Mouse (Mus musculus): ENCODE data around the gene Olfr1385. TPM values are rescaled to one million over a fixed set of nuclear protein-coding genes. Genes with fewer than 3 reads are reported as not detected.
"Not testable (repeated sequence)": the region's sequence is repeated elsewhere in the genome, so short reads cannot be mapped to it uniquely, and the experiment has no call there.

The Olfr1385 gene
- 0.05 and 0.08 TPM in 2 replicates for polyA plus RNA-seq (2015; fragmentation: Nextera tagmentation; extraction: Ambion mirVana)

DNA sequence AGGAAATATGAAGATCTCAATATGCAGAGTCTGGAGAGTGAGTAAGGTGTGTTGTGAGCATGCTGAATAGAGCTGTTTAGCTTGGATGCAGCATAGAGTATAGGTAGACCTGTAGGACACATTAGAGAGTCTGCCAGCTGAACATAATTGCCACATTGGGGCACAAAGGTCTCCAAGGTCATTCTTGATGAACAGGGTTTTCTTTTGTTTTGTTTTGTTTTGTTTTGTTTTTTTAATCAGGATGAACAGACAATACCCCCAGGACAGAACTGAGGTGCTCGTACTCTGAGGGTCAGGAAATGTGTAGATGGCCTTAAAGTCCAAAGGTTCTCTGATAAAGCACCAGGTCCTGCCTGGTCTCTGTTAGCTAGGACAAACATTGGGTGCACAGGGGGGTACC is at the start of gene Olfr1385:
Gene Olfr1385 (plus strand): TSS at position 301 of the 400 bp plus-strand sequence.
- H3K4me3 ChIP-seq; H3K9ac ChIP-seq; H3K9me3 ChIP-seq; H3K4me1 ChIP-seq; H3K27ac ChIP-seq; H3K36me3 ChIP-seq (replicated peaks); ATAC-seq (replicated peaks); H3K27me3 ChIP-seq (replicated peaks); H3K4me2 ChIP-seq: not testable (repeated sequence)
- whole genome bisulfite sequencing: 81% methylated on average over 1 of the region's 1 CpGs

DNA sequence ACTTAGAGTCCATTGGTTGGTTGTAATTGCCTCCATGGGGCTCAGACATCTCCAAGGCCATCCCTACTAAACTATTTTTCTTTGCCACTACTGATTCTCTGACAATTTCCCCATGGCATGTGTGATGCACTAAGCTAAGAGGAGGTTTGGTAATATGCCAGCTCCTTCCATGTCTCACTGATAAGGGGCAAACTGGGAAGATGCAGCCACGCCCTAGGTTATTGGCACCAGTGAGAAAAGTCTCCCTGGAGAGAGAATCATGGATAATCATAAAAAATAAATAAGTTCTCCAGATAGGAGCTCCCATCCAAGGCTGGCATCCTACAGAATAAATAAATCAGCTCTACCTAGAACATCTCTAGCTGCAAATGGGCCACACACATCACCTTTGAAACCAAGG is 33.8 kb upstream of the Olfr1385 start, which contains the start of gene Olfr1387:
Gene Olfr1387 (plus strand): TSS at position 301 of the 400 bp plus-strand sequence.
- WGBS: 73% methylated on average over 1 of the region's 1 CpGs
- Histone ChIP-seq H3K4me3 (no peak within 1 kb of the TSS), H3K9me3 (no peaks in the 10 kb centered on the region), H3K4me1 (no peaks in the 10 kb centered on the region), H3K4me2 (no peak within 1 kb of the TSS), H3K9ac (no peak within 1 kb of the TSS), H3K27ac (no peak within 1 kb of the TSS), H3K27me3 (replicated peaks) (no peaks in the 10 kb centered on the region), H3K36me3 (replicated peaks) (no peaks in the 10 kb centered on the region)
- no peak for ATAC-seq (replicated peaks)

DNA sequence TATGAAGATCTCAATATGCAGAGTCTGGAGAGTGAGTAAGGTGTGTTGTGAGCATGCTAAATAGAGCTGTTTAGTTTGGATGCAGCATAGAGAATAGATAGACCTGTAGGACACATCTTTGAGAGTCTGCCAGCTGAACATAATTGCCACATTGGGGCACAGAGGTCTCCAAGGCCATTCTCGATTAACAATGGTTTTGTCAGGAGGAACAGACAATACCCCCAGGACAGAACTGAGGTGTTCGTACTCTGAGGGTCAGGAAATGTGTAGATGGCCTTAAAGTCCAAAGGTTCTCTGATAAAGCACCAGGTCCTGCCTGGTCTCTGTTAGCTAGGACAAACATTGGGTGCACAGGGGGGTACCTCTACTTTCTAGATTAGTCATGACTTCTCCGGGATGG is 24.1 kb upstream of the Olfr1385 start, which contains the start of gene Olfr1386:
Gene Olfr1386 (plus strand): TSS at position 301 of the 400 bp plus-strand sequence.
- H3K4me3 ChIP-seq; H3K36me3 ChIP-seq (replicated peaks); H3K4me1 ChIP-seq; H3K27ac ChIP-seq; H3K9me3 ChIP-seq; H3K27me3 ChIP-seq (replicated peaks); H3K4me2 ChIP-seq; ATAC-seq (replicated peaks); H3K9ac ChIP-seq: not testable (repeated sequence)
- WGBS: 91% methylated on average over 3 of the region's 3 CpGs

DNA sequence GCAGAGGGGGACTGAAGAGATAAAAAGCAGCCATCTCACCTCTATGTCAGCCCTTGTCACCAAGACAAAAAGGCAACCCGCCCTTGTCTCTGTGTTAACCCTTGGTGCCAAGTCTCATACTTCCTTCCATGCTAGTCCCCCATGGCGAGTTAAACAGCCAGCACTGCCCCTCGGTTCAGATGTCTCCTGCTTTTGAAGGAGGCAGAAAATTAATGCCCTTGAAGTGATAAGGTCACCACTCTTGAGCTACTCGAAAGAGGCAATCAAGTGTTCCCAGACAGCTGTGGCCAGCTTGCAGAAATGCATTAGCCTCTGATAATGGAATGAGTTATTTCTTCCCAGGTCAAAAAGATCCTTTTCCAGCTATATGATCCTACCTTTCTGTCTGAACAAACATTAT is 2.9 kb upstream of the Olfr1385 start:
- no peak overlapping the region for H3K27ac ChIP-seq
- WGBS: 67% methylated on average over 4 of the region's 4 CpGs
- H3K4me1 ChIP-seq: no peaks in the 10 kb centered on the region
- H3K36me3 ChIP-seq (replicated peaks): no peaks in the 10 kb centered on the region
- H3K4me3 ChIP-seq: no peak overlapping the region
- H3K9ac ChIP-seq: no peak overlapping the region
- no peaks in the 10 kb centered on the region for H3K27me3 ChIP-seq (replicated peaks)
- no peaks in the 10 kb centered on the region for H3K9me3 ChIP-seq
- H3K4me2 ChIP-seq: no peak overlapping the region
- ATAC-seq (replicated peaks): no peak

DNA sequence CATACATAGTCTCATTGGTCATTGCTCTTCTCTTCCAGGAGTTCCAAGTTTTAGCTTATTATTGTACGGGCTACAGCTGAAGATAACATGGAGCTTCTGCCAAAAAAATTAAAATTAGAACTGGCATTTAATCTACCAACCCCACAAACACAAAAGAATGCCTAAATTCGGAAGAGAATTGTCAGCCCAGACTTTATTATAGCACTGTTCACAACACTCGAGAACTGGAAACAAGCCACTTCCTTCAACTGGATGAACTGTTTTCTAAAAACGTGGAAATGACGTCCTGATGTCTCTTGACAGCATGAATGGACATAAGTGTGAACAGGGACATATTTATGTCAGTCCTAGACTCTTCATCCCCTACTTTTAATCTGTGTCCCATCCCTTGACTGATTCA is 29.2 kb downstream of the Olfr1385 start:
- Histone ChIP-seq H3K27ac (no peak overlapping the region), H3K4me2 (no peak overlapping the region), H3K4me1 (no peaks in the 10 kb centered on the region), H3K36me3 (replicated peaks) (no peaks in the 10 kb centered on the region), H3K27me3 (replicated peaks) (no peaks in the 10 kb centered on the region), H3K9me3 (no peaks in the 10 kb centered on the region), H3K4me3 (no peak overlapping the region), H3K9ac (no peak overlapping the region)
- WGBS: 74% methylated on average over 5 of the region's 5 CpGs
- ATAC-seq (replicated peaks): no peak

DNA sequence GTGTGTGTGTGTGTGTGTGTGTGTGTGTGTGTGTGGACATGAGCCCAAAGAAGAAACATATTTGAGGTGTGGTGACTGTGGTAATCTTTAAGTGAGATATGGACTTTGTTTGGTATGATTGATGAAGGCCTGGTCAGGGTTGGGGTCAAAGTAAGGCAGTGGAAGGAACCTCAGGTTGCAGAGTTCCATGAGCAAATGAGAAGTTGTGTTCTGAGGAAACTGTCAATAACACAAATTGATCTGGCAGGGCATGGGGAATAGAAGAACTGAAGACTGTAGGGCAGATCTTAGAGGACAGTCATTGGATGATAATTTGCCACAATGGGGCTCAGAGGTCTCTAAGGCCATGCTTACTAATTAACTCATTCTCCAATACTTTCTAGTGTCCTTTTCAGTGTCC is 30.5 kb downstream of the Olfr1385 start, which contains the start of gene Olfr1383:
Gene Olfr1383 (plus strand): TSS at position 301 of the 400 bp plus-strand sequence.
- no peak within 1 kb of the TSS for H3K9ac ChIP-seq
- no peaks in the 10 kb centered on the region for H3K9me3 ChIP-seq
- no peaks in the 10 kb centered on the region for H3K4me1 ChIP-seq
- H3K27ac ChIP-seq: no peak within 1 kb of the TSS
- no peaks in the 10 kb centered on the region for H3K36me3 ChIP-seq (replicated peaks)
- H3K4me3 ChIP-seq: no peak within 1 kb of the TSS
- ATAC-seq (replicated peaks): no peak
- no peaks in the 10 kb centered on the region for H3K27me3 ChIP-seq (replicated peaks)
- no peak within 1 kb of the TSS for H3K4me2 ChIP-seq

DNA sequence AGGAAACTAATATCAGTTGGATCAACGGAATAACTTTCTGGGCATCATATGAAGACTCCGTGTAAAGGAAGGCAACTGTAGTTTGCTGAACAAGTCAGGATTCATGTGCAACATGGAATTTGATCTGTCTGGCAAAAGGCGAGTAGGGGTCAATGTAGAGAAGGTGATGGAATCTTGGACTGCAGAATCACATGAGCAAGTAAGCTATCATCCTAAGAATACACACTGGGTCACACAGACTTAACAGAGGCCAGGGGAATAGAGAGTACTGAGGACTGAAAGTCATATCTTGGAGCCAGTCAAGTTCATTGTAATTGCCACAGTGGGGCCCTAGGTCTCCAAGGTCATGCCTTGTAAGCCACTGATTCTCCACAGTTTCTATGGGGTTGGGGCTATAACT is 39.1 kb downstream of the Olfr1385 start, which contains the start of gene Olfr1382:
Gene Olfr1382 (plus strand): TSS at position 301 of the 400 bp plus-strand sequence.
- H3K9ac ChIP-seq: no peak within 1 kb of the TSS
- H3K36me3 ChIP-seq (replicated peaks): no peaks in the 10 kb centered on the region
- no peaks in the 10 kb centered on the region for H3K4me1 ChIP-seq
- H3K4me2 ChIP-seq: no peak within 1 kb of the TSS
- no peak within 1 kb of the TSS for H3K27ac ChIP-seq
- ATAC-seq (replicated peaks): no peak
- WGBS: 87% methylated on average over 3 of the region's 3 CpGs
- H3K4me3 ChIP-seq: no peak within 1 kb of the TSS
- H3K9me3 ChIP-seq: no peaks in the 10 kb centered on the region
- H3K27me3 ChIP-seq (replicated peaks): no peaks in the 10 kb centered on the region

DNA sequence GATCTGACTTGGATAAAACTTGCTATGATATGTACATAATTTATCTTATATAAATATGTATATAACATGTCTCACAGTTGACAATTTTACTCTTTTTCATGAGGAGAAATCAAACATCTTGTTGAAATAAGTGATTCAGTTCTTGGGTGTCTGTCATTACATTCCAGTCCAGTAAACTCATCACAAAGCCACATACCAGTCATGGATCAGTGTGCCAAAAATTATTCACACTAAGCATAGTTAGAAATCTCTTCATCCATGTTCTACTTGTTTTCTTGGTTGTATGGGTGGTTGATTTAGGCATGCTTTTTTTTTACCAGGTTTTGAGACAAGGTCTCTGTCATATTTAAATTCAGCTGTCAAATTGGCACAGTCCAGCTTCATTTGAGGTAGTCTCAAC is 43.9 kb downstream of the Olfr1385 start:
- ATAC-seq (replicated peaks): no peak
- no peak overlapping the region for H3K27ac ChIP-seq
- no peak overlapping the region for H3K9ac ChIP-seq
- no peak overlapping the region for H3K4me3 ChIP-seq
- no peaks in the 10 kb centered on the region for H3K9me3 ChIP-seq
- no peaks in the 10 kb centered on the region for H3K27me3 ChIP-seq (replicated peaks)
- H3K36me3 ChIP-seq (replicated peaks): no peaks in the 10 kb centered on the region
- H3K4me2 ChIP-seq: no peak overlapping the region
- no peaks in the 10 kb centered on the region for H3K4me1 ChIP-seq

DNA sequence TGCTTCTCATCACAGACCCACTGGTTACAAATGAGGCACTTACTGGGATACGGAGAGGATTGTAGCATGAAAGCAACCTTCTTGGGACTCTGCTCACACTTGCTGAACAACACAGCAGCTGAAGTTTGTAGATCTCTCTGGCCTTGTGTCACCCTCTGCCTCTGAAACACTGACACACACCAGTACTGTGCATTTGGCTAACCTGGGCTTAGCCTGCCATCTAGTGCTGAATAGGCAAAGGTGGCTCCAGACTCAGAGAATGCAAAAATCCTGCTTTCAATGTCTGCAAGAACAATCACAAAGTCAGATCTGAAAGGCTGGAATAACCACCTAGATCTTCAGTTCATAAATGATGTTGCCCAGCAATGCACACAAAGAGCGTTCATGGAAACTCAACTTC is 47.8 kb downstream of the Olfr1385 start:
- peak; percentile 83 for ATAC-seq (replicated peaks)
- H3K36me3 ChIP-seq (replicated peaks); H3K27me3 ChIP-seq (replicated peaks); H3K27ac ChIP-seq; H3K4me2 ChIP-seq; H3K4me1 ChIP-seq; H3K4me3 ChIP-seq; H3K9me3 ChIP-seq; H3K9ac ChIP-seq: not testable (repeated sequence)
- WGBS: 88% methylated on average over 2 of the region's 2 CpGs

DNA sequence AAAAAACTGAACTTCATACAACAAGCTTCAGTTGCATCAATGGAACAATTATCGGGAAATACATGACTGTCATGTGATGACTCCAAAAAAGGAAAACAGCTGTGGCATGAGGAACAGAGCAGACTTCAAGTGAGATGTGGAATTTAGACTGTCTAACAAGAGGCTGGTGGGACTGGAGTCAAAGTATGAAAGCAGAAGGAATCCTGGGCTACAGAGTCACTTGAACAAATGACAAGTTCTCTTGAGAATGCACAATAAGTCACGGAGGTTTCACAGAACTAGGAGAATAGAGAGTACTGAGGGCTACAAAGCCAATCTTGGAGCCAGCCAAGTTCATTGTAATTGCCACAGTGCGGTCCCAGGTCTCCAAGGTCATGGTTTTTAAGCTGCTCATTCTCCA is 54.3 kb downstream of the Olfr1385 start, which contains the start of gene Olfr1381:
Gene Olfr1381 (plus strand): TSS at position 301 of the 400 bp plus-strand sequence.
- 53% methylated on average over 3 of the region's 3 CpGs for WGBS

More for the DNA sequence above, 54.3 kb downstream of the Olfr1385 start, which contains the start of gene Olfr1381:
- H3K27ac ChIP-seq; ATAC-seq (replicated peaks); H3K27me3 ChIP-seq (replicated peaks); H3K36me3 ChIP-seq (replicated peaks); H3K4me1 ChIP-seq; H3K9ac ChIP-seq; H3K9me3 ChIP-seq; H3K4me2 ChIP-seq; H3K4me3 ChIP-seq: not testable (repeated sequence)

Other genes starting within 250 kb of the Olfr1385 start
- gene Mgat1, start 244.9 kb upstream of the Olfr1385 start, polyA plus RNA-seq (2015; fragmentation: Nextera tagmentation; extraction: Ambion mirVana): 35.3 and 35.4 TPM in 2 replicates
- 0.05 TPM in 1 of 2 replicates, not detected in the other for gene Olfr1393, start 210.8 kb upstream of the Olfr1385 start, polyA plus RNA-seq (2015; fragmentation: Nextera tagmentation; extraction: Ambion mirVana)
- 0.04 and 0.05 TPM in 2 replicates for gene Olfr1392, start 203.8 kb upstream of the Olfr1385 start, polyA plus RNA-seq (2015; fragmentation: Nextera tagmentation; extraction: Ambion mirVana)
- gene Olfr10, start 184.3 kb upstream of the Olfr1385 start, polyA plus RNA-seq (2015; fragmentation: Nextera tagmentation; extraction: Ambion mirVana): not detected in 2 replicates
- gene Olfr1391, start 166.3 kb upstream of the Olfr1385 start, polyA plus RNA-seq (2015; fragmentation: Nextera tagmentation; extraction: Ambion mirVana): not detected in 2 replicates
- not detected in 2 replicates for gene Olfr1390, start 153.9 kb upstream of the Olfr1385 start, polyA plus RNA-seq (2015; fragmentation: Nextera tagmentation; extraction: Ambion mirVana)
- gene Olfr1389, start 66.0 kb upstream of the Olfr1385 start, polyA plus RNA-seq (2015; fragmentation: Nextera tagmentation; extraction: Ambion mirVana): not detected in 2 replicates
- gene Olfr1388, start 52.4 kb upstream of the Olfr1385 start, polyA plus RNA-seq (2015; fragmentation: Nextera tagmentation; extraction: Ambion mirVana): 0.05 TPM in 1 of 2 replicates, not detected in the other
- gene Olfr1387, start 33.7 kb upstream of the Olfr1385 start, polyA plus RNA-seq (2015; fragmentation: Nextera tagmentation; extraction: Ambion mirVana): not detected in 2 replicates
- not detected in 2 replicates for gene Olfr1386, start 24.0 kb upstream of the Olfr1385 start, polyA plus RNA-seq (2015; fragmentation: Nextera tagmentation; extraction: Ambion mirVana)
- gene Olfr1384, start 17.7 kb downstream of the Olfr1385 start, polyA plus RNA-seq (2015; fragmentation: Nextera tagmentation; extraction: Ambion mirVana): not detected in 2 replicates
- gene Olfr1383, start 30.6 kb downstream of the Olfr1385 start, polyA plus RNA-seq (2015; fragmentation: Nextera tagmentation; extraction: Ambion mirVana): not detected in 2 replicates
- not detected in 2 replicates for gene Olfr1382, start 39.2 kb downstream of the Olfr1385 start, polyA plus RNA-seq (2015; fragmentation: Nextera tagmentation; extraction: Ambion mirVana)
- not detected in 2 replicates for gene Olfr1381, start 54.4 kb downstream of the Olfr1385 start, polyA plus RNA-seq (2015; fragmentation: Nextera tagmentation; extraction: Ambion mirVana)
- not detected in 2 replicates for gene Olfr1380, start 67.8 kb downstream of the Olfr1385 start, polyA plus RNA-seq (2015; fragmentation: Nextera tagmentation; extraction: Ambion mirVana)
- 1.9 TPM in 2 replicates for gene Flt4, start 120.2 kb downstream of the Olfr1385 start, polyA plus RNA-seq (2015; fragmentation: Nextera tagmentation; extraction: Ambion mirVana)
- not detected in 2 replicates for gene Scgb3a1, start 174.5 kb downstream of the Olfr1385 start, polyA plus RNA-seq (2015; fragmentation: Nextera tagmentation; extraction: Ambion mirVana)
- gene Cnot6, start 223.7 kb downstream of the Olfr1385 start, polyA plus RNA-seq (2015; fragmentation: Nextera tagmentation; extraction: Ambion mirVana): 47.4 and 52.2 TPM in 2 replicates